ENCODE assay signal across 7 mouse cellular contexts in the genomic region with DNA sequence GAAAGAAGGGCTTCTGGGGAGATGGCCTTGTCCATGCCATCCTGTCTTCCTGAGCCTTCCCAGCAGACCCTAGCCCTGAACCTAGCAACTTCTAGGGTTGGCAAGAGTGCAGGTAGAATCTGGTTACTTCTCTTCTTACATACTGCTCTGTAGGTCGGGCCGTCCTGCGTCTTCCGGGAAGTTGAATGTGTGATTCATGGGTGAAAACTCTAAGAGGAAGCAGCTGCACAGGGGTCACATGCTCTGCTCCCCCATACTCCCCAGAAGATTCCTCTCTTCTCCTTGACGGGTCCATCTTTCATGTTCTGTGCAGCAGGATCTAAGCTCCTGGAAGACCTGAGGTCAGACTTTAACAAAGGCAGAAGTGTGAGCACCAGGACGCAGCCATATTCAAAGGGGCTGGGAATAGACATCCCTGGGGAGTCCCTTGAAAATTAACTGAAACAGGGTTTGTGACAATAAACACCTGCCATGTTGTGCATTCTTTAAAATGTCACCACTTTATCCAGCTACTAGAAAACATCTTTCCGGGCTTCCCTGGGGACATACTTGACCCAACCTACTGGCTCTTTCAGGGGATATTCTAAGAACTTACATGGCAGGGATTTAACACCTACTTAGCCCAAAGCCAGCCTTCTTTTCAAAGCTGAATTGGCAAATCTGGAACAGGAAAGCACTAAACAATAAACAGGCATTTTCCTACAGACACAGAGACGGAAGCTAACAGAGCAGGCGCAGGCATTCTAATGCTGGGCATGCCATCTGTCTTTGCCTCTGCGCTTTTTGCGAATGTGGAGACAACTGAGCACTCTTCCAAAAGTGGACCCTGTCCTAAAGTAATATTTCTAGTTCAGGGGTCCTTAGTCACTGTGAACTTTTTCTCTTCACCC.
DNase-seq lines count a peak whose midpoint lies in the region; ATAC-seq and TF ChIP-seq lines count a peak whose summit lies in the region.

No protein-coding gene starts in this region.

- no peaks in the 10 kb centered on the region for H3K27me3 ChIP-seq in forebrain, embryonic 12.5 days
- no peaks in the 10 kb centered on the region for H3K27me3 ChIP-seq in hindbrain, embryonic 16.5 days (replicated peaks; ENCODE audit: control insufficient read depth, insufficient read depth, low read length)
- no peaks in the 10 kb centered on the region for H3K27me3 ChIP-seq in neural tube, embryonic 15.5 days (replicated peaks)

- TF ChIP-seq CTCF in layer of hippocampus, adult 2 months (conservative IDR thresholded peaks at IDR 0.05), result no peak

- no peak overlapping the region for H3K4me3 ChIP-seq in layer of hippocampus, adult 2 months
- H3K4me3 ChIP-seq in forebrain, embryonic 12.5 days (replicated peaks), result no peak overlapping the region
- H3K4me3 ChIP-seq in hindbrain, embryonic 16.5 days (ENCODE audit: low read length), result no peak overlapping the region
- H3K4me3 ChIP-seq in neural tube, embryonic 15.5 days (replicated peaks), result no peak overlapping the region

- H3K27ac ChIP-seq in layer of hippocampus, adult 2 months, result peak overlapping the region; percentile 88
- peak overlapping the region; percentile 90 for H3K27ac ChIP-seq in forebrain, embryonic 12.5 days
- peak overlapping the region; percentile 70 for H3K27ac ChIP-seq in hindbrain, embryonic 16.5 days (ENCODE audit: low read depth, low read length)
- peak overlapping the region; percentile 82 for H3K27ac ChIP-seq in neural tube, embryonic 15.5 days (replicated peaks)

- intact Hi-C loops in left cerebral cortex, postnatal 25 days (cut with DNase I), result loop anchor here (5.0 kb wide), 1 partner anchor 72 kb away; no protein-coding TSS in a partner anchor

- WGBS in forebrain, embryonic 12.5 days, result 45% methylated on average over 11 of the region's 11 CpGs
- WGBS in hindbrain, embryonic 16.5 days, result 51% methylated on average over 11 of the region's 11 CpGs
- WGBS in neural tube, embryonic 15.5 days, result 42% methylated on average over 11 of the region's 11 CpGs

- 0 out of 2 replicates have a peak overlapping the region, but pooled peaks have one; percentile 7 for H3K9ac ChIP-seq in forebrain, embryonic 12.5 days
- no peak overlapping the region for H3K9ac ChIP-seq in hindbrain, embryonic 16.5 days (ENCODE audit: low read depth, low read length)
- H3K9ac ChIP-seq in neural tube, embryonic 15.5 days (replicated peaks), result no peak overlapping the region

- DNase-seq in layer of hippocampus, adult 2 months (ENCODE audit: low spot score in 2 of 2), result peak in 1 of 2 experiments; percentile 8
- DNase-seq in layer of hippocampus, postnatal 10 days (ENCODE audit: low spot score in 2 of 2), result no peak
- DNase-seq in cerebellum, postnatal 4 days (ENCODE audit: low spot score in 2 of 2), result no peak
- no peak for DNase-seq in left cerebral cortex, postnatal 25 days (ENCODE audit: low spot score in 2 of 2)

- ATAC-seq in forebrain, embryonic 12.5 days (ENCODE audit: low FRiP score), result no peak
- ATAC-seq in hindbrain, embryonic 16.5 days, result peak; percentile 15
- ATAC-seq in neural tube, embryonic 15.5 days (ENCODE audit: low FRiP score), result peak; percentile 37; the same call in 1 of the 2 replicates

- H3K36me3 ChIP-seq in forebrain, embryonic 12.5 days (replicated peaks), result no peaks in the 10 kb centered on the region
- H3K36me3 ChIP-seq in hindbrain, embryonic 16.5 days (ENCODE audit: control insufficient read depth, insufficient read depth, low read length), result no peaks in the 10 kb centered on the region
- no peaks in the 10 kb centered on the region for H3K36me3 ChIP-seq in neural tube, embryonic 15.5 days

- H3K4me2 ChIP-seq in forebrain, embryonic 12.5 days, result 0 out of 2 replicates have a peak overlapping the region, but pooled peaks have one; percentile 13
- no peak overlapping the region for H3K4me2 ChIP-seq in hindbrain, embryonic 16.5 days (ENCODE audit: low read length)
- no peak overlapping the region for H3K4me2 ChIP-seq in neural tube, embryonic 15.5 days

- peaks cover 34% of the 10 kb centered on the region for H3K4me1 ChIP-seq in forebrain, embryonic 12.5 days
- 0 out of 2 replicates have a peak, but pooled peaks cover 2% of the 10 kb centered on the region for H3K4me1 ChIP-seq in hindbrain, embryonic 16.5 days (ENCODE audit: control insufficient read depth, insufficient read depth, low read depth, low read length)
- peaks cover 13% of the 10 kb centered on the region; the same call in 1 of the 2 replicates for H3K4me1 ChIP-seq in neural tube, embryonic 15.5 days

- H3K9me3 ChIP-seq in forebrain, embryonic 12.5 days, result no peaks in the 10 kb centered on the region
- H3K9me3 ChIP-seq in hindbrain, embryonic 16.5 days (ENCODE audit: control insufficient read depth, low read length), result no peaks in the 10 kb centered on the region
- no peaks in the 10 kb centered on the region for H3K9me3 ChIP-seq in neural tube, embryonic 15.5 days (replicated peaks)
